Mouse (Mus musculus): ENCODE data around the gene Phxr2.
A peak's percentile ranks its signal among the peaks of the same experiment; 100 is the strongest.

GRCm38 (mm10) chr10:99084397-99085239 lies 41.5 kb downstream of the Phxr2 start:
- TF ChIP-seq POLR2A (IDR thresholded peaks at IDR 0.05; ENCODE audit: borderline replicate concordance, extremely low read depth, low read depth, low read length), result no peak
- TF ChIP-seq CTCF (IDR thresholded peaks at IDR 0.05; ENCODE audit: insufficient read depth, low read length), result peak; percentile 88

Measured in lung, adult 2 months (tissue).